Mouse (Mus musculus) liver, embryonic 11.5 days (tissue): ENCODE measurements around the gene Pga5. TPM values are rescaled to one million over a fixed set of nuclear protein-coding genes. Genes with fewer than 3 reads are reported as not detected.
A peak's percentile ranks its signal among the peaks of the same experiment; 100 is the strongest.

Experiments
- ATAC-seq: fragments of 200-750 bp; cut with Nextera tagmentation; replicated peaks from 2 replicates; pipeline ENCODE4 v1.8.0; 2017; ENCODE audit warnings: moderate number of reproducible peaks, mild to moderate bottlenecking, moderate TSS enrichment, moderate library complexity; ENCODE audit not compliant: low FRiP score
- DNase-seq: peaks from one replicate; pipeline ENCODE4 v3.0.0-alpha.2; 2017; ENCODE audit warnings: low spot score
- H3K27ac ChIP-seq: fragments of 300-500 bp; sonication (generic); 2 replicates; pipeline ENCODE4 v1.5.1; 2014; ENCODE audit warnings: mild to moderate bottlenecking, low read depth, low read length, control low read depth
- H3K27me3 ChIP-seq: fragments of 300-500 bp; sonication (generic); replicated peaks from 2 replicates; pipeline ENCODE4 v1.6.1; 2014; ENCODE audit warnings: low read length, mixed read lengths; ENCODE audit not compliant: control insufficient read depth, insufficient read depth
- H3K36me3 ChIP-seq: fragments of 300-500 bp; sonication (generic); 2 replicates; pipeline ENCODE4 v1.6.1; 2014; ENCODE audit warnings: mild to moderate bottlenecking, low read length, moderate library complexity, mixed read lengths; ENCODE audit not compliant: control insufficient read depth, insufficient read depth
- H3K4me1 ChIP-seq: fragments of 300-500 bp; sonication (generic); replicated peaks from 2 replicates; pipeline ENCODE4 v1.6.1; 2014; ENCODE audit warnings: low read length, mixed read lengths; ENCODE audit not compliant: control insufficient read depth, insufficient read depth
- H3K4me2 ChIP-seq: fragments of 300-500 bp; sonication (generic); 2 replicates; pipeline ENCODE4 v1.6.1; 2014; ENCODE audit warnings: mild to moderate bottlenecking, control low read depth, moderate library complexity
- H3K4me3 ChIP-seq: fragments of 300-500 bp; sonication (generic); 2 replicates; pipeline ENCODE4 v1.5.1; 2014; ENCODE audit warnings: low read depth, low read length, control low read depth
- H3K9ac ChIP-seq: fragments of 300-500 bp; sonication (generic); 2 replicates; pipeline ENCODE4 v1.6.1; 2014; ENCODE audit warnings: low read depth, low read length, control low read depth
- H3K9me3 ChIP-seq: fragments of 300-500 bp; sonication (generic); 2 replicates; pipeline ENCODE4 v1.6.1; 2016; ENCODE audit warnings: low read length, inconsistent platforms, mixed read lengths; ENCODE audit not compliant: control insufficient read depth
- WGBS: fragments of 180-500 bp; shearing (Covaris S2); extraction: QIAGEN DNeasy Blood & Tissue Kit; methylation state at CpG from one replicate; pipeline ENCODE4 v1.1.7; 2014; 5-methylcytosine and 5-hydroxymethylcytosine counted together
- polyA plus RNA-seq: library from polyadenylated mRNA; unstranded; fragments of >200 nt; fragmentation: Nextera tagmentation; extraction: Ambion mirVana; gene quantifications from 2 replicates; pipeline ENCODE4 v1.2.1, GENCODE M21; 2014

Gene Pga5
- polyA plus RNA-seq, 1 experiment from 2014 or later = not detected

DNA sequence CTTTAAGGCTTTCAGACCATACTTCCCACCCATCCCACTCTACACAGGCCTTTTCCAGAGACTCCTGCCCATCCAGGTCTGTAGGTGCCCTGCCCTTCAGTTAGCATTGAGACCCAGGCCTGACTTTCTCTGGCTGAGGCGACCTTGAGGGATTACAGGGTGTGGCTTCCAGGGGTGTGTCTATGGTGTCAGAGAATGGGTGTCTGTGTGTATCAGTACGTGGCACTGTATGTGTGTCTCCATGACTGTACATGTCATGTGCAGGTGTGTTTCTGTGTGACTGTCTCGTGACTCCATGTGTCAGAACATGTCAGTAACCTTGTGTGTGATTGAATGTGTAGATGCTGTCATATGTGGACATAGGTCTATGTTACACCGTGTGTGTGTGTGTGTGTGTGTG is 6.6 kb downstream of the Pga5 start:
- Histone ChIP-seq H3K9ac (0 out of 2 replicates have a peak overlapping the region, but pooled peaks have one; percentile 12), H3K36me3 (no peaks in the 10 kb centered on the region), H3K4me3 (no peak overlapping the region), H3K4me1 (peaks cover 6% of the 10 kb centered on the region), H3K4me2 (no peak overlapping the region), H3K27ac (no peak overlapping the region), H3K27me3 (no peaks in the 10 kb centered on the region), H3K9me3 (no peaks in the 10 kb centered on the region)
- WGBS = 78% methylated on average over 4 of the region's 4 CpGs
- ATAC-seq = peak; percentile 47; the same call in 1 of the 2 replicates
- DNase-seq = no peak

DNA sequence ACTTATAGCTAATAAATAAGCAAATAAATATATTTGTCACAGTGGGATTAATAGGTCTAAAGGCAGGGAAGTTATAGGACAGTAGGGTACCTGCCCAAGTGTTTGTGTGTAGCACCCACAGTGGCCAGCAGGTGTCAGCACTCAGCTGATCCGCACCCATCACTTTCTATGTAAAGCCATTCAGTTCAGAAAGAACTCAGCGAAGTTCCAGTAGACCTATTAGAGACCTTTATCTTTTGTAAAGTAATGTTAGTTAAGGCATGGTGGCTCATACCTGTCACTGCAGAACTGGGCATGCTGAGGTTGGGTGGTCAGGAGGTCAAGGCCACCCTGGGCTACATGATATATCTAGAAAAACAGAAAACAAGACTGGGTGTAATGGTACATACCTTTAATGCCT is 12.4 kb downstream of the Pga5 start:
- Histone ChIP-seq H3K27ac (no peak overlapping the region), H3K9me3 (no peaks in the 10 kb centered on the region), H3K36me3 (no peaks in the 10 kb centered on the region), H3K4me1 (peaks cover 12% of the 10 kb centered on the region), H3K4me2 (no peak overlapping the region), H3K27me3 (no peaks in the 10 kb centered on the region), H3K9ac (no peak overlapping the region), H3K4me3 (no peak overlapping the region)
- ATAC-seq = no peak; the same call in 1 of the 2 replicates
- 19% methylated on average over 2 of the region's 2 CpGs for WGBS
- peak; percentile 61 for DNase-seq

DNA sequence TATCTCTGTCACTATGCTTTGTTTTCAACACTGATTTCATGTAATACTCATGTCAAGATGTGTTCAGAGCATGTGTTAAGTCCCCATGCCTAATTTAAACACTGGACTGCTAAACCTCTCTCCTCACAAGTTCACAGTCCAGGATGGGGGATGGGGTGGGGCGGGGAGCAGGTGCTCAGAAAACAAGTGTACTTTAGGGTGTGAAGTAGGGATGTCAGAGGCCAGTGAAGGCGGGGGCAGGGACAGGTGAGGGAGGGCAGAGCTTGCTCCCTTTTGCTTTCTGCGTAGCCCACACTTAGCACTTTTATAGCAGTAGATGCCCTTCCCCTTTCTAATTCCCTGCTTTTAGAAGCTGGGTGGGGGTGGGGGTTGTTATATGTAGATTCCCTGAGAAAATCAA is 12.8 kb downstream of the Pga5 start:
- Histone ChIP-seq H3K4me1 (peaks cover 16% of the 10 kb centered on the region), H3K36me3 (no peaks in the 10 kb centered on the region), H3K9me3 (no peaks in the 10 kb centered on the region), H3K9ac (no peak overlapping the region), H3K27ac (no peak overlapping the region), H3K27me3 (no peaks in the 10 kb centered on the region), H3K4me2 (no peak overlapping the region), H3K4me3 (no peak overlapping the region)
- 60% methylated on average over 3 of the region's 3 CpGs for WGBS
- DNase-seq = no peak
- no peak for ATAC-seq

DNA sequence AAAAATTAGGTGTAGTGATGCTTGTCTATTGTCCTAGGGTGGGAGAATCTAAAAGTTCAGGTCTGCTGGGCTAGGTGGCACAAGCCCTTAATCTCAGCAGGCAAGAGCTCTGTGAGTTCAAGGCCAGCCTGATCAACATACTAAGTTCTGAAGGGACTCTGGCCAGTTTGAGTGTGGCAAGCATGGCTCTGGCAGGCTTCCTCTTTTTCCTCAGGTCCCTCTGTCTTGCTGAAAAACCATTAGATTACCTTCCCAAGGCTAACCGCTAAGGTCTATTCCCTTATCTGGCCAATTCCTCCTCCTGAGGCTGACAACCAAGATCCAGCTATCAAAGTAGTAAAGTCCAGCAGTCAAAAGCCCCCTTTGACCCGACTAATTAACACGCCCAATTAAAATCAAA is 15.2 kb downstream of the Pga5 start:
- Histone ChIP-seq H3K9me3 (no peaks in the 10 kb centered on the region), H3K4me2 (peak overlapping the region; percentile 64; the same call in 1 of the 2 replicates), H3K9ac (peak overlapping the region; percentile 2; the same call in 1 of the 2 replicates), H3K4me1 (peaks cover 27% of the 10 kb centered on the region), H3K4me3 (no peak overlapping the region), H3K27ac (peak overlapping the region; percentile 99), H3K36me3 (no peaks in the 10 kb centered on the region), H3K27me3 (no peaks in the 10 kb centered on the region)
- 46% methylated on average over 3 of the region's 3 CpGs for WGBS
- ATAC-seq = no peak
- DNase-seq = no peak

DNA sequence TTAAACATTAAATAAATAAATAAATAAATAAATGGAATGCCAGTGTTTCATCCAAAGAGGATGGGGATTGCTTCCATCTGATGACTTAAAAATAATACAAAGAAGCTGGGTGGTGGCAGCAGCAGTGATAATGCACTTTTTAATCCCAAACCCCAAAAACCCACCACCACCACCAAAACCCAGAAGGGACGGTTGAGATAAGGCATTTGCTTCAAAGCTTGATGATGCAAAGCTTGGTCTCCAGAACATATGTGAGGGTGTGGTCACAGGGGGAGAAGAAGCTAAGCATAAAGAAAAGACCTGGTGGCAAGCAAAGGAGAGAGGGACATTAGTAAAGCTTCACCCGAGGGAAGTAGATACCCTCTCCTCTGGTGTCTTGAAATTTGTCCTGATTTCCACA is 16.0 kb downstream of the Pga5 start:
- no peaks in the 10 kb centered on the region for H3K9me3 ChIP-seq
- DNase-seq = no peak
- peak overlapping the region; percentile 99 for H3K27ac ChIP-seq
- no peaks in the 10 kb centered on the region for H3K27me3 ChIP-seq
- WGBS = 53% methylated on average over 2 of the region's 2 CpGs
- no peak overlapping the region for H3K4me3 ChIP-seq
- H3K4me1 ChIP-seq = peaks cover 34% of the 10 kb centered on the region
- H3K9ac ChIP-seq = peak overlapping the region; percentile 61
- no peaks in the 10 kb centered on the region for H3K36me3 ChIP-seq
- peak overlapping the region; percentile 64 for H3K4me2 ChIP-seq
- peak; percentile 71 for ATAC-seq

DNA sequence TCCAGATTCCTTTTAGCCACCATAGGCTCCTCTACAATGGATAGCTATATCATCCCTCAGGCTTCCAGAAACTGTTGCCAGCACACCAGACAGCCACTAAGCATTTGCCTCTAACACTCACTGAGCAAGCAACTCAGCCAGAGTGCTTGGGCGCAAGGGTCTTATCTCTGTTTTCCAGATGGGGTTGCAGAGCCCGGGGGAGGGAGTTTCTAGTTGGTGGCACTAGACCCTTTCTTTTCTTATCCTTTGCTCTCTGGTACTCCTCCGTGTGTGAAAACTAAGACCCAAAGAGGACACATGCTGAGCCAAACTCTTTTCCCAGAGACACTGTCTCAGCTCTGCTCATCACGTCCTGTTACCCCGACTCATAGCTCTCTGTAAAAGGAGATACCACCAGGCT is 16.5 kb downstream of the Pga5 start:
- Histone ChIP-seq H3K36me3 (no peaks in the 10 kb centered on the region), H3K4me1 (peaks cover 40% of the 10 kb centered on the region), H3K4me3 (0 out of 2 replicates have a peak overlapping the region, but pooled peaks have one; percentile 5), H3K9ac (peak overlapping the region; percentile 61), H3K27ac (peak overlapping the region; percentile 99), H3K9me3 (no peaks in the 10 kb centered on the region), H3K27me3 (no peaks in the 10 kb centered on the region), H3K4me2 (peak overlapping the region; percentile 64)
- DNase-seq (peak; percentile 70), ATAC-seq (peak; percentile 87)
- WGBS = 31% methylated on average over 5 of the region's 5 CpGs

DNA sequence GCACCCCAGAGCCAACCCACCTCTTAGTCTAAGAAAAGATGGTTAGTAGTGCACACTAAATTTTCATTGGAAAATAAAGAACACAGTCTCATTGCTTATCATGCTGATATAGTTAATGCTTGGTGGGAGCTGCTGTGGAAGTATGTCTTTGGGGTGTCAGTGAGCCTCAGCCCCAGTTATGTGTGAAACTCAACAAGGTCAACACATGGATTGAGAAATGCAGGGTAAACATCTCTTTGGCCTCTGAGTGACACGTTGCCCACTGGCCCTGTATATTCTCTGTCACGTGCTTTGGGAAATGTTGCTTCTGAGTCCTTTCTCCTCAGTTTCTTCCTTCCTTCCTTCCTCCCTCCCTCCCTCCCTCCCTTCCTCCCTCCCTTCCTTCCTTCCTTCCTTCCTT is 19.5 kb downstream of the Pga5 start:
- Histone ChIP-seq H3K9ac (no peak overlapping the region), H3K9me3 (no peaks in the 10 kb centered on the region), H3K4me1 (peaks cover 58% of the 10 kb centered on the region), H3K4me2 (no peak overlapping the region), H3K36me3 (no peaks in the 10 kb centered on the region), H3K27me3 (no peaks in the 10 kb centered on the region), H3K4me3 (no peak overlapping the region), H3K27ac (peak overlapping the region; percentile 65)
- DNase-seq (no peak), ATAC-seq (no peak)
- 70% methylated on average over 2 of the region's 2 CpGs for WGBS

DNA sequence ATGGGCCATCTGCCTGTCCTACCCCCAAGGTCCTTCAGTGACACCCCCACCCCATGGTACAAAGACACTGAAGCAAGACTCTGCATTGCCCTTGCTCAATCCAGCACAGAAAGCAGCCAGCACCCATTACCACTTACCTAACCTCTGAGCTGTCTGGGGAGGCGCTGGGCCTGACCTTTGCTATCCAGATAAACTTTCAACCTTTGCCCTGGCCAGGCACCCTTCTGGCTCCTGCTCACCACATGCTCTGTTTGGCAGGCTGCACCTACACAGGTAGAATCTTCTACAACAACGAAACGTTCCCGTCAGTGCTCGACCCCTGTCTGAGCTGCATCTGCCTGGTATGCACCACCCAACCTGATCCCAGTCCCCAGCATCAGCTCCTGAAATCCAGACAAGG is 20.1 kb downstream of the Pga5 start:
- 58% methylated on average over 5 of the region's 5 CpGs for WGBS
- Histone ChIP-seq H3K27me3 (no peaks in the 10 kb centered on the region), H3K4me1 (peaks cover 53% of the 10 kb centered on the region), H3K4me3 (no peak overlapping the region), H3K36me3 (no peaks in the 10 kb centered on the region), H3K9me3 (no peaks in the 10 kb centered on the region), H3K27ac (peak overlapping the region; percentile 65), H3K4me2 (peak overlapping the region; percentile 16; the same call in 1 of the 2 replicates), H3K9ac (peak overlapping the region; percentile 41; the same call in 1 of the 2 replicates)
- DNase-seq (no peak), ATAC-seq (no peak)

DNA sequence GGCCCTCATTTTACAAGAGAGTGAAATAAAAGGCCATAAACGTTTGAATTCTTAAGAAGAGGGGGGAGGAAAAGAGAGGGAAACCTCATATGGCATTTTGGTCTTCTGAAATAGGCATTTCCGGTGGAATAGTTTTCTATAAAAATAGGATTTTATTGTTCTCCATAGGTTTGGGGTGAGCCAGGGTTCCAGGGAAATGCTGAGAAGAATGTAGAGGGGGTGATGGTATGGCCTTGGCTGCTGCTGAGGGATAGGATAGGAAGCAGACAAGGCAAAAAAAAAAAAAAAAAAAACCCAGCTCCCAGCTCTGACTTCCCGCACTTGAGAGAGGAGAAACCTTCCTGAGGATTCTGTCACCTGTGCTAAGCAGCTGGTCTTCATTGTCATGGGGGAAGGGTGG is 21.8 kb downstream of the Pga5 start:
- DNase-seq (no peak), ATAC-seq (no peak)
- Histone ChIP-seq H3K4me2 (no peak overlapping the region), H3K9ac (no peak overlapping the region), H3K36me3 (no peaks in the 10 kb centered on the region), H3K4me3 (no peak overlapping the region), H3K27ac (peak overlapping the region; percentile 28), H3K27me3 (no peaks in the 10 kb centered on the region), H3K4me1 (peaks cover 47% of the 10 kb centered on the region), H3K9me3 (no peaks in the 10 kb centered on the region)
- 68% methylated on average over 3 of the region's 3 CpGs for WGBS
